Mouse (Mus musculus): ENCODE data around the gene Gm20721. TPM values are rescaled to one million over a fixed set of nuclear protein-coding genes. Genes with fewer than 3 reads are reported as not detected.

Gene Gm20721
- polyA plus RNA-seq (2012; fragmentation: generic; extraction: Trizol) = 2.9 TPM
- long read RNA-seq, experiment 1 = 0 reads
- long read RNA-seq, experiment 2 = 0 reads

GRCm38 (mm10) chr2:174346612-174346998, at the start of gene Gm20721:
Gm20721 (minus strand) TSS chr2:174346712.
- Histone ChIP-seq H3K27me3 (ENCODE audit: control insufficient read depth, insufficient read depth, insufficient read length) (no peaks in the 10 kb centered on the region), H3K36me3 (ENCODE audit: control insufficient read depth, insufficient read depth) (peaks cover 50% of the 10 kb centered on the region), H3K79me3 (ENCODE audit: low read depth) (peaks cover 37% of the 10 kb centered on the region), H3ac (ENCODE audit: control insufficient read depth, insufficient read length, low read depth) (no peak within 1 kb of the TSS), H3K4me3 (ENCODE audit: insufficient read depth, poor library complexity, severe bottlenecking) (no peak within 1 kb of the TSS), H3K79me2 (ENCODE audit: control insufficient read depth, insufficient read depth) (peaks cover 41% of the 10 kb centered on the region)
- TF ChIP-seq CTCF (IDR thresholded peaks at IDR 0.05; ENCODE audit: control insufficient read depth, insufficient read depth, insufficient read length) (no peak), MYOD1 (IDR thresholded peaks at IDR 0.05; ENCODE audit: control insufficient read depth, insufficient read length, low read depth) (no peak), CEBPB (IDR thresholded peaks at IDR 0.05; ENCODE audit: low read depth) (no peak), MYOG (IDR thresholded peaks at IDR 0.05; ENCODE audit: control insufficient read depth, extremely low read depth, insufficient read length) (no peak), MAX (IDR thresholded peaks at IDR 0.05) (no peak), FOSL1 (IDR thresholded peaks at IDR 0.05; ENCODE audit: insufficient read depth, low read length, poor library complexity, severe bottlenecking) (no peak), USF1 (IDR thresholded peaks at IDR 0.05; ENCODE audit: low read depth) (no peak)

GRCm38 (mm10) chr2:174393383-174393782, 46.9 kb upstream of the Gm20721 start:
- Histone ChIP-seq H3K79me2 (ENCODE audit: control insufficient read depth, insufficient read depth) (no peaks in the 10 kb centered on the region), H3K27me3 (ENCODE audit: control insufficient read depth, insufficient read depth, insufficient read length) (no peaks in the 10 kb centered on the region), H3K79me3 (ENCODE audit: low read depth) (no peaks in the 10 kb centered on the region), H3K36me3 (ENCODE audit: control insufficient read depth, insufficient read depth) (no peaks in the 10 kb centered on the region), H3K4me3 (ENCODE audit: insufficient read depth, poor library complexity, severe bottlenecking) (no peak overlapping the region), H3ac (ENCODE audit: control insufficient read depth, insufficient read length, low read depth) (no peak overlapping the region)
- TF ChIP-seq CTCF (IDR thresholded peaks at IDR 0.05; ENCODE audit: control insufficient read depth, insufficient read depth, insufficient read length) (no peak), USF1 (IDR thresholded peaks at IDR 0.05; ENCODE audit: low read depth) (no peak), FOSL1 (IDR thresholded peaks at IDR 0.05; ENCODE audit: insufficient read depth, low read length, poor library complexity, severe bottlenecking) (no peak), MYOG (IDR thresholded peaks at IDR 0.05; ENCODE audit: control insufficient read depth, extremely low read depth, insufficient read length) (no peak), MYOD1 (IDR thresholded peaks at IDR 0.05; ENCODE audit: control insufficient read depth, insufficient read length, low read depth) (no peak), CEBPB (IDR thresholded peaks at IDR 0.05; ENCODE audit: low read depth) (no peak), MAX (IDR thresholded peaks at IDR 0.05) (no peak)

- no peak overlapping the region for H3ac ChIP-seq (ENCODE audit: control insufficient read depth, insufficient read length, low read depth)
- no peaks in the 10 kb centered on the region for H3K27me3 ChIP-seq (ENCODE audit: control insufficient read depth, insufficient read depth, insufficient read length)
- no peak overlapping the region for H3K4me3 ChIP-seq (ENCODE audit: insufficient read depth, poor library complexity, severe bottlenecking)
- H3K36me3 ChIP-seq (ENCODE audit: control insufficient read depth, insufficient read depth) = no peaks in the 10 kb centered on the region
- H3K79me2 ChIP-seq (ENCODE audit: control insufficient read depth, insufficient read depth) = no peaks in the 10 kb centered on the region
- TF ChIP-seq MAX (IDR thresholded peaks at IDR 0.05) (no peak), CEBPB (IDR thresholded peaks at IDR 0.05; ENCODE audit: low read depth) (no peak), CTCF (IDR thresholded peaks at IDR 0.05; ENCODE audit: control insufficient read depth, insufficient read depth, insufficient read length) (no peak), MYOG (IDR thresholded peaks at IDR 0.05; ENCODE audit: control insufficient read depth, extremely low read depth, insufficient read length) (no peak)
- H3K79me3 ChIP-seq (ENCODE audit: low read depth) = no peaks in the 10 kb centered on the region
These were observed 46.0 kb upstream of the Gm20721 start for GRCm38 (mm10) chr2:174392554-174392953.

GRCm38 (mm10) chr2:174391936-174392335, 45.4 kb upstream of the Gm20721 start:
- Histone ChIP-seq H3ac (ENCODE audit: control insufficient read depth, insufficient read length, low read depth) (no peak overlapping the region), H3K4me3 (ENCODE audit: insufficient read depth, poor library complexity, severe bottlenecking) (no peak overlapping the region), H3K79me3 (ENCODE audit: low read depth) (no peaks in the 10 kb centered on the region), H3K27me3 (ENCODE audit: control insufficient read depth, insufficient read depth, insufficient read length) (no peaks in the 10 kb centered on the region), H3K36me3 (ENCODE audit: control insufficient read depth, insufficient read depth) (no peaks in the 10 kb centered on the region), H3K79me2 (ENCODE audit: control insufficient read depth, insufficient read depth) (no peaks in the 10 kb centered on the region)
- TF ChIP-seq MAX (IDR thresholded peaks at IDR 0.05) (no peak), FOSL1 (IDR thresholded peaks at IDR 0.05; ENCODE audit: insufficient read depth, low read length, poor library complexity, severe bottlenecking) (no peak), CTCF (IDR thresholded peaks at IDR 0.05; ENCODE audit: control insufficient read depth, insufficient read depth, insufficient read length) (no peak), USF1 (IDR thresholded peaks at IDR 0.05; ENCODE audit: low read depth) (peak; percentile 44)

GRCm38 (mm10) chr2:174381021-174381420, 34.5 kb upstream of the Gm20721 start:
- H3K79me3 ChIP-seq (ENCODE audit: low read depth) = no peaks in the 10 kb centered on the region
- H3K79me2 ChIP-seq (ENCODE audit: control insufficient read depth, insufficient read depth) = no peaks in the 10 kb centered on the region
- no peaks in the 10 kb centered on the region for H3K36me3 ChIP-seq (ENCODE audit: control insufficient read depth, insufficient read depth)
- no peak overlapping the region for H3K4me3 ChIP-seq (ENCODE audit: insufficient read depth, poor library complexity, severe bottlenecking)
- TF ChIP-seq CTCF (IDR thresholded peaks at IDR 0.05; ENCODE audit: control insufficient read depth, insufficient read depth, insufficient read length) (no peak), MYOD1 (IDR thresholded peaks at IDR 0.05; ENCODE audit: control insufficient read depth, insufficient read length, low read depth) (no peak), FOSL1 (IDR thresholded peaks at IDR 0.05; ENCODE audit: insufficient read depth, low read length, poor library complexity, severe bottlenecking) (no peak), MAX (IDR thresholded peaks at IDR 0.05) (no peak), CEBPB (IDR thresholded peaks at IDR 0.05; ENCODE audit: low read depth) (no peak), MYOG (IDR thresholded peaks at IDR 0.05; ENCODE audit: control insufficient read depth, extremely low read depth, insufficient read length) (no peak), USF1 (IDR thresholded peaks at IDR 0.05; ENCODE audit: low read depth) (no peak)
- H3K27me3 ChIP-seq (ENCODE audit: control insufficient read depth, insufficient read depth, insufficient read length) = no peaks in the 10 kb centered on the region
- no peak overlapping the region for H3ac ChIP-seq (ENCODE audit: control insufficient read depth, insufficient read length, low read depth)

GRCm38 (mm10) chr2:174366571-174366970, 20.1 kb upstream of the Gm20721 start:
- no peak overlapping the region for H3ac ChIP-seq (ENCODE audit: control insufficient read depth, insufficient read length, low read depth)
- TF ChIP-seq MYOG (IDR thresholded peaks at IDR 0.05; ENCODE audit: control insufficient read depth, extremely low read depth, insufficient read length) = no peak
- TF ChIP-seq USF1 (IDR thresholded peaks at IDR 0.05; ENCODE audit: low read depth) = no peak
- no peak for TF ChIP-seq CTCF (IDR thresholded peaks at IDR 0.05; ENCODE audit: control insufficient read depth, insufficient read depth, insufficient read length)
- TF ChIP-seq CEBPB (IDR thresholded peaks at IDR 0.05; ENCODE audit: low read depth) = no peak
- TF ChIP-seq FOSL1 (IDR thresholded peaks at IDR 0.05; ENCODE audit: insufficient read depth, low read length, poor library complexity, severe bottlenecking) = no peak
- TF ChIP-seq MYOD1 (IDR thresholded peaks at IDR 0.05; ENCODE audit: control insufficient read depth, insufficient read length, low read depth) = no peak
- no peak overlapping the region for H3K4me3 ChIP-seq (ENCODE audit: insufficient read depth, poor library complexity, severe bottlenecking)
- no peaks in the 10 kb centered on the region for H3K36me3 ChIP-seq (ENCODE audit: control insufficient read depth, insufficient read depth)
- H3K27me3 ChIP-seq (ENCODE audit: control insufficient read depth, insufficient read depth, insufficient read length) = peaks cover 8% of the 10 kb centered on the region
- no peaks in the 10 kb centered on the region for H3K79me3 ChIP-seq (ENCODE audit: low read depth)
- no peaks in the 10 kb centered on the region for H3K79me2 ChIP-seq (ENCODE audit: control insufficient read depth, insufficient read depth)
